In the genomic region with DNA sequence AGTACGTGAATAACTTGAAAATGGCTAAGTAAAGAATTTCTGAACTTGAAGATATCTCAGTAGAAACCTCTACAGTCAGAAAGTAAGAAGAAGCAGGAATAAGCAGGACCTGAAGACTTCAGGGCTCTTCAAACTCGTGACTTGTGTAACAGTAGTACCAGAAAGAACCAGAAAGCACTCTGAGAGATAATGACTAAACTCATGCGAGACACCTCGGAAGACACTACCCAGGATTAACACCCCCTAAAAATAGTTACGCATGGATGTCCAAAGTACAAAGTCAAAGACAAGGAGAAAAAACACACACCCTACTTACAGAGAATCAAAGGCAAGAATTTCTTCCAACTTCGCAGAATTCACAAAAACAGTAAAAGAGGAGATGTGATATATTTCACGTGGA, we compare ENCODE assay signal across 22 mouse cellular contexts. TPM values are rescaled to one million over a fixed set of nuclear protein-coding genes. Genes with fewer than 3 reads are reported as not detected.
"Had no signal": no experiment of that assay in that cellular context is flagged by ENCODE, and none has a peak within 500 bp of the region (broad histone marks: within the 10 kb centered on the region; RNA-seq: fewer than 3 reads in every experiment).

No protein-coding gene starts in this region.

- H3K9me3 ChIP-seq: limb, embryonic 12.5 days; limb, embryonic 15.5 days; midbrain, embryonic 12.5 days; midbrain, embryonic 15.5 days; neural tube, embryonic 12.5 days; neural tube, embryonic 15.5 days; stomach, embryonic 15.5 days had no signal

- H3K36me3 ChIP-seq: limb, embryonic 15.5 days; midbrain, embryonic 15.5 days; neural tube, embryonic 12.5 days; neural tube, embryonic 15.5 days; stomach, embryonic 15.5 days had no signal

- H3K27me3 ChIP-seq: limb, embryonic 12.5 days; limb, embryonic 15.5 days; midbrain, embryonic 12.5 days; midbrain, embryonic 15.5 days; neural tube, embryonic 12.5 days; neural tube, embryonic 15.5 days; stomach, embryonic 15.5 days had no signal

- H3K27ac ChIP-seq: kidney, postnatal 0 days; limb, embryonic 12.5 days; limb, embryonic 15.5 days; liver, embryonic 14.5 days; macrophage; midbrain, embryonic 12.5 days; midbrain, embryonic 15.5 days; neural tube, embryonic 12.5 days; neural tube, embryonic 15.5 days; stomach, embryonic 15.5 days had no signal

- H3K4me3 ChIP-seq: limb, embryonic 12.5 days; limb, embryonic 15.5 days; midbrain, embryonic 12.5 days; midbrain, embryonic 15.5 days; neural tube, embryonic 12.5 days; neural tube, embryonic 15.5 days; stomach, embryonic 15.5 days had no signal

- ATAC-seq: intestine, embryonic 16.5 days; liver, postnatal 0 days; lung, postnatal 0 days; midbrain, embryonic 15.5 days had no signal

- H3K4me2 ChIP-seq: limb, embryonic 12.5 days; limb, embryonic 15.5 days; liver, embryonic 11.5 days; lung, embryonic 14.5 days; midbrain, embryonic 12.5 days; midbrain, embryonic 15.5 days; neural tube, embryonic 12.5 days; neural tube, embryonic 15.5 days; stomach, embryonic 15.5 days had no signal

- DNase-seq: left cerebral cortex, postnatal 4 days; liver, postnatal 0 days; retina, postnatal 1 day; right cerebral cortex, postnatal 25 days; spleen, adult 18-20 months; thymus, postnatal 25 days had no signal

- H3K4me1 ChIP-seq: limb, embryonic 15.5 days; midbrain, embryonic 12.5 days; midbrain, embryonic 15.5 days; neural tube, embryonic 12.5 days; stomach, embryonic 15.5 days had no signal

- H3K9ac ChIP-seq: limb, embryonic 12.5 days; limb, embryonic 15.5 days; liver, embryonic 14.5 days; liver, postnatal 0 days; lung, embryonic 14.5 days; midbrain, embryonic 12.5 days; midbrain, embryonic 15.5 days; neural tube, embryonic 12.5 days; neural tube, embryonic 15.5 days; stomach, embryonic 15.5 days had no signal

RNA-seq across cellular contexts. Expression of a gene that starts 35.4 kb away (rescaled TPM):
- total RNA-seq: left cerebral cortex, postnatal 4 days; megakaryocyte, adult 5-6 weeks had no signal
- polyA plus RNA-seq: intestine, embryonic 16.5 days; liver, embryonic 11.5 days; liver, embryonic 14.5 days; liver, postnatal 0 days; lung, embryonic 14.5 days; lung, postnatal 0 days; macrophage; stomach, embryonic 15.5 days; thymus, postnatal 0 days had no signal
